Mouse (Mus musculus) activated CD4-positive, CD25-positive, alpha-beta regulatory T cell, adult 4 months (primary cell): ENCODE data around the gene Kcnj10. TPM values are rescaled to one million over a fixed set of nuclear protein-coding genes. Genes with fewer than 3 reads are reported as not detected.

ENCODE experiments used
- ATAC-seq: one replicate; pipeline ENCODE4 v1.8.0; 2017
- polyA plus RNA-seq, 2 experiments: library from polyadenylated mRNA; unstranded; fragments of 100-300 nt; shearing (Covaris generic); gene quantifications; one replicate each; pipeline ENCODE4 v1.2.1; 2017

Kcnj10 gene
- polyA plus RNA-seq, 2 experiments from 2014 or later = 0.15 TPM; not detected in 1

GRCm38 (mm10) chr1:172333512-172333911, 7.5 kb upstream of the Kcnj10 start:
- ATAC-seq = no peak

GRCm38 (mm10) chr1:172335804-172336203, 5.2 kb upstream of the Kcnj10 start:
- no peak for ATAC-seq

- ATAC-seq = no peak
Observed at GRCm38 (mm10) chr1:172337411-172338185, 3.4 kb upstream of the Kcnj10 start.

GRCm38 (mm10) chr1:172341386-172341785, 376 bp downstream of the Kcnj10 start:
- no peak for ATAC-seq

GRCm38 (mm10) chr1:172342729-172343128, 1.7 kb downstream of the Kcnj10 start:
- ATAC-seq = no peak

- ATAC-seq = no peak
Observed at GRCm38 (mm10) chr1:172343914-172344313, 2.9 kb downstream of the Kcnj10 start.

- no peak for ATAC-seq
Observed at GRCm38 (mm10) chr1:172344820-172345219, 3.8 kb downstream of the Kcnj10 start.

GRCm38 (mm10) chr1:172346707-172347106, 5.7 kb downstream of the Kcnj10 start:
- ATAC-seq = no peak

- ATAC-seq = no peak
Observed at GRCm38 (mm10) chr1:172347382-172347781, 6.4 kb downstream of the Kcnj10 start.

- no peak for ATAC-seq
Observed at GRCm38 (mm10) chr1:172349504-172349903, 8.5 kb downstream of the Kcnj10 start.

- no peak for ATAC-seq
Observed at GRCm38 (mm10) chr1:172349916-172350812, 9.2 kb downstream of the Kcnj10 start.

- ATAC-seq = no peak
Observed at GRCm38 (mm10) chr1:172352001-172352400, 11.0 kb downstream of the Kcnj10 start.

GRCm38 (mm10) chr1:172352453-172352852, 11.4 kb downstream of the Kcnj10 start:
- ATAC-seq = no peak

- ATAC-seq = no peak
Observed at GRCm38 (mm10) chr1:172355336-172355735, 14.3 kb downstream of the Kcnj10 start.

GRCm38 (mm10) chr1:172357550-172357949, 16.5 kb downstream of the Kcnj10 start:
- ATAC-seq = peak; percentile 81

- no peak for ATAC-seq
Observed at GRCm38 (mm10) chr1:172358341-172358740, 17.3 kb downstream of the Kcnj10 start.

GRCm38 (mm10) chr1:172364684-172365083, 23.7 kb downstream of the Kcnj10 start:
- no peak for ATAC-seq

GRCm38 (mm10) chr1:172368768-172369418, 27.9 kb downstream of the Kcnj10 start:
- peak; percentile 97 for ATAC-seq

GRCm38 (mm10) chr1:172376198-172376667, 35.2 kb downstream of the Kcnj10 start, which contains the start of gene Pigm:
TSS of gene Pigm (plus strand) at chr1:172376546.
- peak; percentile 90 for ATAC-seq

- peak; percentile 40 for ATAC-seq
Observed at GRCm38 (mm10) chr1:172376758-172377458, 35.9 kb downstream of the Kcnj10 start.

- ATAC-seq = no peak
Observed at GRCm38 (mm10) chr1:172380066-172380465, 39.1 kb downstream of the Kcnj10 start.

GRCm38 (mm10) chr1:172382090-172382489, 41.1 kb downstream of the Kcnj10 start:
- no peak for ATAC-seq
